Mouse (Mus musculus) right cerebral cortex, postnatal 25 days (tissue): ENCODE data around the gene Prss33.
"Not testable (repeated sequence)": the region's sequence is repeated elsewhere in the genome, so short reads cannot be mapped to it uniquely, and the experiment has no call there.

Experiments used
- DNase-seq: peaks from one replicate; pipeline ENCODE4 v3.0.0; 2022

The Prss33 gene

GRCm38 (mm10) chr17:23836006-23836575 lies at the start of gene Prss33:
Prss33 (minus strand) TSS chr17:23836056.
- DNase-seq: no peak

DNA sequence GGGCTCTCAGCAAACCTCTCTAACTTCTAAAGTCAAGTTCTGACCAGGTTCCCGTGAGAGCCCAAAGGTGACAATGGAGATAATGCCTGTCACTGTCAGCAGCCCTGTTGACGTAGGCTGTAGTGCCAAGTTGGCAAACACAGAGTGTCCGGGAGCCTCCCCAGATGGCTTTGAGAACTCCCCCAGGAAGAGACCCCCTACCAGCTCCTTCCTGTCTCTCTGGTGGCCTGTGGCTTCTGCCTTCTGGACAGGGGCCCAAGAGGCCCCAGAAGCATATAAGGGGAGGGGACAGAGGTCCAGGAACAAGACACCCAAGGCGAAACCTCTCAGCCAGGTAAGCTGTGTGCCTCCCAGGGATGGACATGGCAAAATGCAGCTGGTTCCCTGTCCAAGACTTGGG lies 44.7 kb upstream of the Prss33 start, which contains the start of the genes Dcpp1 and Dcpp2:
Gene Dcpp1 (plus strand): TSS at position 301 of the 400 bp plus-strand sequence.
Gene Dcpp2 (plus strand): TSS at position 305 of the 400 bp plus-strand sequence.
- not testable (repeated sequence) for DNase-seq

DNA sequence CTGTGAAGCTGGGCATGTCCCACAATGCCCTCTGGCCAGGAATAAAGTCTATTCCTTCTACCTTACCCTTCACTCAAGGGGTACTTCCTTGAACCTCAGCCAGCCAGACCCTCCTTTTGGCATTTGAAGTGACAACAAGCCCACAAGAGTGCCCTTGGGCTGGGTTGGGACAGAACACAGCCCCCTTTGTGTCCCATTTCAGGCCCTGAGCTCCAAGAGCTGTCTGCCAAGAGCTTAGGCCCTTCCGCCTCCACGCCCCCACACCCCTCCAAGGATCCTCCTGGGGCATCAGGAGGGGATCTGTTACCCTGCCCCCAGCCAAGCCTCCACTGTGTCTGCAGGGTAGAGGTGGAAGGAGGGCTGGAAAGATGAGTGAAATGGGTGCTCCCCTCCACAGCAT lies 41.3 kb upstream of the Prss33 start:
- no peak for DNase-seq

DNA sequence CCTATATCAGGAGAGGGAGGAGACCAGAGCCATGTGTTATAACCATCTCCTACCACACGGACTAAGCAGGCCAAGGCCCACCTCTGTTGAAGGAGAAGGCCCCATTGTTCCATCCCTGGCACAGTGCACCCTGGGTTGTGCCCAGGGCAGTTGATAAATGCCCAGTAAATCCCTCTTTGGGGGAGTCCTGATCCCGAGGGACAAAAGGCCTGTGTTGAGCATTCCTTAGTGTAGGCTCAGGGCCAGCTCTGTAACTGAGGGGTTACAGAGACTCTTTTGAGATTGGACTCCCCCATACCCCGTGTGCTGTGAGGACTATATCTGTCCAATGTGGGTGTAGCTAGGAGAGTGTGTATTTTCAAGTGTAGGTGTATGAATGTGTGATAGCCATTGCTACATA lies 40.9 kb upstream of the Prss33 start:
- DNase-seq: no peak

DNA sequence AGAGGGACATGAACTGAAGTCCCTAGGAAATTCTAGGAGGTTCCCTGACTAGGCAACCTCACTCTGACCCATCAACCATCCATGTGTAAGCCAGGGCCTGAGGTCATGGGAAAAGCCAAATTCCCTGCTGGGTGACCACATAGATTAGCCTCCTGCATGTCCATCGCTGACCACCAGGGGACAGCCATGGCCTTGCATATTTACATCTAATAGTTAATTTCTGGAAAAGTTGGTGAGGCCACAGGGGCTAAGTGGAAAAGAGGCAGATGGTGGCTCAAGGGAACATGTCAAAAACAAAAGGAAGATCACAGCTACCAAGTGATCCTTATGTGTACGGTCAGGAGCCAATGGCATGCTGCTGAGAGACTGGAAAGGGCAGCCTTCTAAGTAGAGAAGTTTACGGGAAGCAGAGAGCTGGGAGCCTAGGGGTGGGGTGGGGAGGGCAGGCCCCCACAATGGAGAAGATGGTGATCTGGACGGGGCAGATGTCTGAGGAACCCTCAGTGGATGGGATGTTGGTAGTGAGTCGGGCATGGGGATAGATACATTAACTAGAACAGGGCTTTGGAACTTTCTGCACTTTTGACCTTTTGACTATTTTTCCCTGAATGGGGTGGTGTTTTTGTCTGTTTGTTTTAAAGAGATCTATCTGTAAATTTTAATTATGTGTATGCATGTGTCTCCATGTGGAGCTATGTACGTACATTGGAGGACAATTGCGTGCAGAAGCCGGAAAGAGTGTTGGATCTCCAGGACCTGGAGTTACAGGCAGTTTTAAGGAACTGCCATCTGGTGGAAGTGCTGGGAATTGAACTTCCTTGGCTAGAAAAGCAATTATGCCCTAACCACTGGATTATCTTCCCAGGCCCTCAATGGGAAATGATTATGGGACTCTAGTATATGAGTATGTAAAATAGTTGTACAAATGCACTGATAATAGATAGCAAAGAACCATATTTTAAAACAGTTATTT lies 38.3 kb upstream of the Prss33 start:
- DNase-seq: no peak

DNA sequence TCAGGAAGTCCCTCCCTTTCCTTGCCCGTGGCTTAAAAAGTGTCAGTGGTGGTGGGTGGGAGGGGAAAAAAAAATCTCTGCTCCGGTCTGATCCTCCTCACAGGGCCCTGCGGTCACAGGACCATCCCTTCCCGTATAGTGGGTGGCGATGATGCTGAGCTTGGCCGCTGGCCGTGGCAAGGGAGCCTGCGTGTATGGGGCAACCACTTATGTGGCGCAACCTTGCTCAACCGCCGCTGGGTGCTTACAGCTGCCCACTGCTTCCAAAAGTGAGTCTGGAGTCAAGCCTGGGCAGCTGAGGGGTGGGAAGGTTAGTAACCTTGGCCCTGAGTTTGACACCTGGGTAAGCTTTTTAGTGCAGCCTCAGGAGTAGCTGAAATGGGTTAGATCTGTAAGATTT lies 32.7 kb upstream of the Prss33 start:
- no peak for DNase-seq

- no peak for DNase-seq
These were observed 31.9 kb upstream of the Prss33 start, which contains the start of gene Prss21 for GRCm38 (mm10) chr17:23867756-23868155. Prss21 (plus strand) TSS chr17:23868056.

GRCm38 (mm10) chr17:23862926-23863325 lies 27.1 kb upstream of the Prss33 start:
- no peak for DNase-seq

- no peak for DNase-seq
These were observed 22.1 kb upstream of the Prss33 start for GRCm38 (mm10) chr17:23857913-23858312.

DNA sequence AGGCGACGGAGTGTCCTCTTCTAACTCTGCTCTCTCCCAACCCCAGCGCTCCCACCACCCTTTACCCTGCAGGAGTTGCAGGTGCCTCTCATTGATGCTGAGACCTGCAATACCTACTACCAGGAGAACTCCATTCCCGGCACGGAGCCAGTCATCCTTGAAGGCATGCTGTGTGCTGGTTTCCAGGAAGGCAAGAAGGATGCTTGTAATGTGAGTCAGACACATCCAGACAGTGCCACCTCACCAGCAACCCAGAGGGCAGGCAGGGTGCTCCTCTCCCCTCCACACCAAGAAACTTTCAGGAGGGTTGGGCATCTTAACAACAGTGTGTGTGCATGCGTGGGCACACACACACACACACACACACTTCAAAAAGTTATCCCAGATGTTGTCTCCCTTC lies 21.3 kb upstream of the Prss33 start:
- no peak for DNase-seq

GRCm38 (mm10) chr17:23854229-23854765 lies 18.4 kb upstream of the Prss33 start:
- DNase-seq: no peak

- DNase-seq: no peak
These were observed 17.4 kb upstream of the Prss33 start for GRCm38 (mm10) chr17:23853292-23853691.

- DNase-seq: no peak
These were observed 15.2 kb upstream of the Prss33 start for GRCm38 (mm10) chr17:23850853-23851749.

DNA sequence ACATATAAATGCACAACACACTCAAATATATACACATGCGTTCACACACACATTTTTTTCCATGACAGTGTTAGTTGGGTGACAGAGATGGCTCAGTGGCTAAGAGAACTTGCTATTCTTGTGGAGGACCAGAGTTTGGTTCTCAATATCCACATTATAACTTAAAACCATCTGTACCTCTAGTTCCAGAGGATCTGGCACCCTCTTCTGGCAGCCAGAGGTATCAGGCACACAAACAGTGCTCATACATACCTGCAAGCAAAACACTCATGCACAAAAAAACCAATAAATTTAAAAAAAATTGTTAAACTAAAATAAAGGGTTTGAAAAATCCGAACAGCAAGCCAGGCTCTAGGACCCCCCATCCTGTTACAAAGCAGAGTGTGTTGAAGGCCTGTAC lies 14.2 kb upstream of the Prss33 start:
- no peak for DNase-seq

DNA sequence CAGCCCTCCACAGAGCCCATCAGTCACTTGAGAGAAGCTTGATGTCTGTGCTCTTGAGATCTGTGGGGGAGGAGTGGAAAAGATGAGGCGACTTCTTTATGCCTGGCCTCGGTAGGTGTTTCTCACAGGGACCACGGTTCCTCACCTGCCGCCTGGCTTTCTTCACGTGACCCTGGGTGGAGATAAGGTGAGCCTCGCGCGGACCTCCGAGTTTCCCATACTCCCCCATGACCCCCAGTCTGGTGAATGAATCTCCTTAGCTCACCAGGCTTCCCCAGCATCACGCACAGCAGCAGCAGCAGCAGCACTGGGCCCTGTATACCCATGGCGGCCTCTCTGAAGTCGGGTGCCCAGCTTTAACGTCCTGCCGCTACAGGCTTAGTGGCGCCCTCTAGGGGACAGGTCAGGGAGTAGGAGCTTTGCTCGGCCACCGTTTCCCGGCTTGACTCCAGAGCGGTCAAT lies 8.0 kb upstream of the Prss33 start, which contains the start of the genes Prss32 and Prss41:
Gene Prss32 (plus strand): TSS at position 44 of the 462 bp plus-strand sequence.
Gene Prss41 (minus strand): TSS at position 361 of the 462 bp plus-strand sequence.
- DNase-seq: no peak

GRCm38 (mm10) chr17:23843141-23843811 lies 7.4 kb upstream of the Prss33 start:
- DNase-seq: no peak

DNA sequence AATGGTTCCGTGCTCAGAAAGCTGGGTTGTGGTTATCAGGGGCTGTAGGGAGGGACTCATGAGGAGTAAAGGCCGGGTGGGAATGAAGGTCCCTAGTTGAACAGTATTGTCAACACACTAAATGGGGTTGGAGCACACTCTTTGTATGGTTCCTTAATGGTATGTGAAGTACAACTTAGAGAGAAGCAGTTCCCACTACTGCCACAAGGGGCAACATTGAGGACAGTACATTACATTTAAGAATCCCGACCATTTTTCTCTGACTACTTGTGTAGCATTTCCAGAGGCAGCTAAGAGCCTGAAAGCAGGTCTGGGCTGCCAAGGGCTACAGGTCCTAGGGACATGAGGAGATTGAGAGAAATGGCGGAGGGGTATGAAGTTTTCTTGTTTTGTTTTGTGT lies 5.3 kb upstream of the Prss33 start:
- DNase-seq: peak; percentile 33

DNA sequence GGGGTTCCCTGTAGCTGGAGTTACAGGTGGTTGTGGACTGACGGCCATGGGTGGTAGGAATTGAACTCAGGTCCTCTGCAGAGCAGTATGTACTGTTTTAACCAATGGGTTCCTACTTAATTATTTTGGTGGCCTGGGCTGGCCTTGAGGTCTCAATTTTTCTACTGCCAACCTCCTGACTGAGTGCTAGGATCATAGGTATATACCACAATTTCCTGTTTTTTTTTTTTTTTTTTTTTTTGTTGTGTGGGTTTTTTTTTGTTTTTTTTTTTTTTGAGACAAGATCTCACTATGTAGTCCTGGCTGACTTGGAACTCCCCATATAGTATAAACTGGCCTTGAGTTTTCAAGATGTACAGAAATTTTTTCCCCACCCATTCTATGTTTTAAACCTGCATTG lies 4.7 kb downstream of the Prss33 start:
- no peak for DNase-seq

GRCm38 (mm10) chr17:23829064-23829619 lies 6.7 kb downstream of the Prss33 start, which contains the start of gene Elob:
Elob (minus strand) TSS chr17:23829136.
- peak; percentile 87 for DNase-seq

- DNase-seq: peak; percentile 76
These were observed 7.4 kb downstream of the Prss33 start for GRCm38 (mm10) chr17:23828271-23829001.

DNA sequence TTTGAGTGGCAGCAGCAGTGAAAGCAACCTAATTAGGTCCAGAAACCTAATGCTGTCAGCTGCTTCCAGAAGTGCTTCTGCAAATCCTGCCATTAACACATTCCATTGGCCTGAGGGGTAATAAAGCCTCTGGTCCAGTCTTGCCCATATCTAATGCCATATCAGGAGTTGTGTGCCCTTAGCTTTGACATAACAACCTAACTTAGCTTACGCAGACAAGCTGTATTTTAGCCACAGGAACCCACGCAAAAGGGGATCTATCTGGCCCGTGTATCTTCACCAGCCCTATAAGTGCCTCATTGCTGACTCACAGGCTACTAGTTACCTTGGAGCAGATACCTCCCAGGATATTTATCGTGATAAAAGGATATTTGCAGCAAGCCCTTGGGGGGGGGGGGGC lies 10.3 kb downstream of the Prss33 start:
- DNase-seq: no peak
